Mouse (Mus musculus): ENCODE measurements around the gene Meox1. TPM values are rescaled to one million over a fixed set of nuclear protein-coding genes. Genes with fewer than 3 reads are reported as not detected.

The Meox1 gene
- total and polyA plus RNA-seq, 2 experiments from 2014 or later = 0.69 to 2.0 TPM

- Histone ChIP-seq H3K9me3 (ENCODE audit: low read length) (no peaks in the 10 kb centered on the region), H3K36me3 (ENCODE audit: insufficient read depth, low read length) (no peaks in the 10 kb centered on the region), H3K4me3 (ENCODE audit: low read length) (no peak overlapping the region), H3K4me1 (ENCODE audit: insufficient read depth, low read length) (no peaks in the 10 kb centered on the region), H3K27me3 (ENCODE audit: insufficient read depth, low read length) (no peaks in the 10 kb centered on the region), H3K27ac (no peak overlapping the region), H3K9ac (replicated peaks; ENCODE audit: low read length) (no peak overlapping the region), H3K4me2 (ENCODE audit: low read depth, low read length) (no peak overlapping the region)
- no peak for ATAC-seq
- WGBS = 49% methylated on average over 2 of the region's 5 CpGs
- no peak for TF ChIP-seq CTCF (IDR thresholded peaks at IDR 0.05; ENCODE audit: low read depth)
- no peak for DNase-seq (ENCODE audit: low spot score)
These were observed 35.4 kb downstream of the Meox1 start for GRCm38 (mm10) chr11:101858742-101859141.

DNA sequence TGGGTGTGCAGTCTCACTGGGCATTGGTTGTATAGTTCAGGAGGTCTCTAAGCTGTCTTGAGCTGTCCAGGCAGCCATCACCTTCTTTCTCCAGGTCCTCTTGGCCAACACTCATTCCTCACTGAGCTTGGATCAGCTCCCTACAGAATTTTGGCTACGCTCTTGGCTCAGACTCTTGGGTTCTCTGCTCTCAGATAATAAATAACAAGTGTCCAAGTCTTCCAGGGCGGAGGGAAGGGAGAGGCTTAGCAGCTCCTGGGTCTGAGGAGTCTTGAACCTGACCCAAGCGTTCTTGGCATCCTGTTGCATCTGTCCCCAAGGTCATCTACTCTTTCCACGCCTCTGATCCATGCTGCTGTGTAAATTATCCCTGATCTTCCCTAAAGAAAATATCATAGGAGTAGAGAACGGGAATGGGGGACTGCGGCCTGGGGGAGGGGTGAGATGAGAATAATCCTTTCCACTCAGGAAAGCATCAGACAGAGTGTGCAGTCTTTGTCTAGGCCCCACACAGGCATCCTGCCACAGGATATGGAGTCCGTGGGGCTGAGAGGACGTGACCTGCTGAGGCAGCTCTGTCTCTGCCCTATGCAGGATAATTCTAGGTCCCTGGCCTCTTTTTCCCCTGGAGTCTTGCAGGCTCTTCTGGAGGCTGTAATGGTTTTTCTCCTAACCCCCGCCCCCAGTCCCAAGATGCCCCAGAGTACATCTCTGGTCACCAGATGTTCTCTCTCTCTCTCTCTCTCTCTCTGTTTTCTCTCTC lies 38.0 kb downstream of the Meox1 start:
- Histone ChIP-seq H3K4me3 (ENCODE audit: low read length) (no peak overlapping the region), H3K36me3 (ENCODE audit: insufficient read depth, low read length) (no peaks in the 10 kb centered on the region), H3K4me1 (ENCODE audit: insufficient read depth, low read length) (no peaks in the 10 kb centered on the region), H3K27me3 (ENCODE audit: insufficient read depth, low read length) (no peaks in the 10 kb centered on the region), H3K27ac (no peak overlapping the region), H3K9ac (replicated peaks; ENCODE audit: low read length) (no peak overlapping the region), H3K9me3 (ENCODE audit: low read length) (no peaks in the 10 kb centered on the region), H3K4me2 (ENCODE audit: low read depth, low read length) (no peak overlapping the region)
- WGBS = 73% methylated on average over 9 of the region's 9 CpGs
- no peak for TF ChIP-seq CTCF (IDR thresholded peaks at IDR 0.05; ENCODE audit: low read depth)
- no peak for DNase-seq (ENCODE audit: low spot score)
- ATAC-seq = no peak

- H3K36me3 ChIP-seq (ENCODE audit: insufficient read depth, low read length) = no peaks in the 10 kb centered on the region
- no peaks in the 10 kb centered on the region for H3K4me1 ChIP-seq (ENCODE audit: insufficient read depth, low read length)
- no peaks in the 10 kb centered on the region for H3K9me3 ChIP-seq (ENCODE audit: low read length)
- H3K27me3 ChIP-seq (ENCODE audit: insufficient read depth, low read length) = no peaks in the 10 kb centered on the region
- no peak for TF ChIP-seq CTCF (IDR thresholded peaks at IDR 0.05; ENCODE audit: low read depth)
- no peak overlapping the region for H3K27ac ChIP-seq
- no peak overlapping the region for H3K4me2 ChIP-seq (ENCODE audit: low read depth, low read length)
- no peak overlapping the region for H3K4me3 ChIP-seq (ENCODE audit: low read length)
- DNase-seq (ENCODE audit: low spot score) (no peak), ATAC-seq (no peak)
- H3K9ac ChIP-seq (replicated peaks; ENCODE audit: low read length) = no peak overlapping the region
- WGBS = 68% methylated on average over 7 of the region's 7 CpGs
These were observed 43.1 kb downstream of the Meox1 start for GRCm38 (mm10) chr11:101851042-101851441.

- 82% methylated on average over 4 of the region's 4 CpGs for WGBS
- H3K27ac ChIP-seq = no peak overlapping the region
- no peaks in the 10 kb centered on the region for H3K4me1 ChIP-seq (ENCODE audit: insufficient read depth, low read length)
- no peaks in the 10 kb centered on the region for H3K36me3 ChIP-seq (ENCODE audit: insufficient read depth, low read length)
- H3K9ac ChIP-seq (replicated peaks; ENCODE audit: low read length) = no peak overlapping the region
- H3K27me3 ChIP-seq (ENCODE audit: insufficient read depth, low read length) = no peaks in the 10 kb centered on the region
- no peak for DNase-seq (ENCODE audit: low spot score)
- no peak overlapping the region for H3K4me3 ChIP-seq (ENCODE audit: low read length)
- no peak overlapping the region for H3K4me2 ChIP-seq (ENCODE audit: low read depth, low read length)
- TF ChIP-seq CTCF (IDR thresholded peaks at IDR 0.05; ENCODE audit: low read depth) = no peak
- no peak for ATAC-seq
- H3K9me3 ChIP-seq (ENCODE audit: low read length) = no peaks in the 10 kb centered on the region
These were observed 44.9 kb downstream of the Meox1 start for GRCm38 (mm10) chr11:101849286-101849685.

DNA sequence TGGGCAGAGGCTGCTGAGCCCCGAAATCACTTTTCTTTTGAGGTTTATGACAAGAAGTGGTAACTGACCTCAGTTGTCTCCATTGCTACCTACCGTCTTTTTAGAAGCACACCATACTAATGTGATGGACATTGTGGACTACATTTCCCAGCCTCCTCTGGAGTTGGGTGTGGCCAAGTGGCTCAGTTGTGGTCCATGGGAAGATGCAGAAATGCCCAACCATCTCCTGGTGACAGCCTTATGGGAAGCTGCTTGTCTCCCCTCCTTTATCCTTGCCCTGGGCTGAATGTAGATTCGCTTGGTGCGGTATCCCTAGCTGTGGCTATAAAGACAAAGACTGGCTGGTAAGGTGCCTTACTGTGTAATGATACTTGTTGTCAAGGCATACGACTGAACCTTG lies 46.7 kb downstream of the Meox1 start:
- DNase-seq (ENCODE audit: low spot score) (no peak), ATAC-seq (no peak)
- Histone ChIP-seq H3K9ac (replicated peaks; ENCODE audit: low read length) (no peak overlapping the region), H3K27ac (no peak overlapping the region), H3K27me3 (ENCODE audit: insufficient read depth, low read length) (no peaks in the 10 kb centered on the region), H3K36me3 (ENCODE audit: insufficient read depth, low read length) (no peaks in the 10 kb centered on the region), H3K4me1 (ENCODE audit: insufficient read depth, low read length) (no peaks in the 10 kb centered on the region), H3K9me3 (ENCODE audit: low read length) (no peaks in the 10 kb centered on the region), H3K4me3 (ENCODE audit: low read length) (no peak overlapping the region), H3K4me2 (ENCODE audit: low read depth, low read length) (no peak overlapping the region)
- WGBS = 86% methylated on average over 5 of the region's 5 CpGs
- TF ChIP-seq CTCF (IDR thresholded peaks at IDR 0.05; ENCODE audit: low read depth) = no peak

GRCm38 (mm10) chr11:101842773-101843163 lies 51.4 kb downstream of the Meox1 start:
- Histone ChIP-seq H3K9me3 (ENCODE audit: low read length) (no peaks in the 10 kb centered on the region), H3K4me3 (ENCODE audit: low read length) (no peak overlapping the region), H3K27me3 (ENCODE audit: insufficient read depth, low read length) (no peaks in the 10 kb centered on the region), H3K4me1 (ENCODE audit: insufficient read depth, low read length) (no peaks in the 10 kb centered on the region), H3K27ac (peak overlapping the region; percentile 52; the same call in 1 of the 2 replicates), H3K4me2 (ENCODE audit: low read depth, low read length) (no peak overlapping the region), H3K36me3 (ENCODE audit: insufficient read depth, low read length) (no peaks in the 10 kb centered on the region), H3K9ac (replicated peaks; ENCODE audit: low read length) (no peak overlapping the region)
- WGBS = 77% methylated on average over 3 of the region's 3 CpGs
- DNase-seq (ENCODE audit: low spot score) (no peak), ATAC-seq (no peak)
- no peak for TF ChIP-seq CTCF (IDR thresholded peaks at IDR 0.05; ENCODE audit: low read depth)

Data from hindbrain, postnatal 0 days (tissue).